Mouse (Mus musculus): ENCODE data around the gene Gm28729. TPM values are rescaled to one million over a fixed set of nuclear protein-coding genes. Genes with fewer than 3 reads are reported as not detected.

The Gm28729 gene
- total RNA-seq (2021) = not detected
- long read RNA-seq, experiment 1 = 0 reads
- long read RNA-seq, experiment 2 = 0 reads

GRCm38 (mm10) chr9:96524972-96525506 lies at the start of gene Gm28729:
Gene Gm28729, minus strand, starts transcription at chr9:96525264.
- Histone ChIP-seq H3K4me3 (no peak within 1 kb of the TSS), H3K27ac (no peak within 1 kb of the TSS)
- no peak for DNase-seq (ENCODE audit: extremely low spot score in 1 of 2, low spot score in 2 of 2)
- TF ChIP-seq CTCF (IDR thresholded peaks at IDR 0.05) = no peak
- intact Hi-C loops (cut with DNase I) = no loop called here

DNA sequence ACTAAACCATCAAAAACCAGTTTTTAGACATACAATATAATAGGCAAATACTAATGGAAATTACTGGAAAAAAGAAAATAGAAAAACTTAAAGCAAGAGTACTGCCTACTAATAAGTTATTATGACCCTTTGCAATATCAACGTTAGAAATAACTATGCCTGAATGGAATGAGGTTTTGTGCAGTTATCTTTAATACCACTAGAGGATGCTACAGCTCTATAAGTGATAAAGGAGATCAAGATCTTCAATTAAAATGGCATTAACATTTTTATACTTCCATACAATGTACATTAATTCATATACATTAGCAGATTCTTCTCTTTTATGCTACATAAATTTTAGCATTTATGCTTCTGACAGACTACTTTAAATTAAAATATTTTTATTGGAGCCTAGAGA lies 48.2 kb upstream of the Gm28729 start:
- peak; percentile 99 for TF ChIP-seq CTCF (IDR thresholded peaks at IDR 0.05)
- no peak for DNase-seq (ENCODE audit: extremely low spot score in 1 of 2, low spot score in 2 of 2)
- intact Hi-C loops (cut with DNase I) = loop anchor here (1.0 to 10.0 kb wide), 3 partner anchors 95 to 312 kb away; no protein-coding TSS in a partner anchor
- Histone ChIP-seq H3K4me3 (no peak overlapping the region), H3K27ac (no peak overlapping the region)

DNA sequence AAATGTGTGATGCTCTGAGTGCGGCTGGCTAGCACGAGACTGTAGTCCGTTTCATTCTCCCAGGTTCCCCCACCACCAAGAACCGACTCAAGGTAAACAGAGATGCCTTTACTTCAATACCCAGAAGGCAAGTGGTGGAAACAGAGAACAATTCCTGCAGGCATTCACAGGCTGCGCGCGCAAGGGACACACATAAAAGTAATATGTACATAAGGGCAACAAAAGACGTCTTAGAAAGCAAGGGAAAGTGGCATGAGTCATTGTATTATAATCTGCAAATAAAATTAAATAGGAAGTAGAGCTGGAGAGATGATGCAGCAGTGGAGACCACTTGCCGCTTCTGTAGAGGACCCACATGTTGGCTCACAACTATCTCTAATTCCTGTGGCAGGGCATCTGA lies 47.7 kb upstream of the Gm28729 start:
- no peak overlapping the region for H3K27ac ChIP-seq
- no peak for DNase-seq (ENCODE audit: extremely low spot score in 1 of 2, low spot score in 2 of 2)
- TF ChIP-seq CTCF (IDR thresholded peaks at IDR 0.05) = no peak
- no peak overlapping the region for H3K4me3 ChIP-seq
- intact Hi-C loops (cut with DNase I) = loop anchor here (1.0 to 10.0 kb wide), 3 partner anchors 96 to 312 kb away; no protein-coding TSS in a partner anchor

GRCm38 (mm10) chr9:96566470-96566996 lies 41.5 kb upstream of the Gm28729 start:
- no peak for DNase-seq (ENCODE audit: extremely low spot score in 1 of 2, low spot score in 2 of 2)
- Histone ChIP-seq H3K4me3 (no peak overlapping the region), H3K27ac (no peak overlapping the region)
- no peak for TF ChIP-seq CTCF (IDR thresholded peaks at IDR 0.05)
- intact Hi-C loops (cut with DNase I) = no loop called here

- Histone ChIP-seq H3K4me3 (no peak overlapping the region), H3K27ac (no peak overlapping the region)
- DNase-seq (ENCODE audit: extremely low spot score in 1 of 2, low spot score in 2 of 2) = no peak
- intact Hi-C loops (cut with DNase I) = no loop called here
- peak; percentile 41 for TF ChIP-seq CTCF (IDR thresholded peaks at IDR 0.05)
Observed at GRCm38 (mm10) chr9:96563501-96563900, 38.4 kb upstream of the Gm28729 start.

GRCm38 (mm10) chr9:96559148-96559547 lies 34.1 kb upstream of the Gm28729 start:
- no peak for DNase-seq (ENCODE audit: extremely low spot score in 1 of 2, low spot score in 2 of 2)
- no peak for TF ChIP-seq CTCF (IDR thresholded peaks at IDR 0.05)
- no peak overlapping the region for H3K4me3 ChIP-seq
- H3K27ac ChIP-seq = no peak overlapping the region
- intact Hi-C loops (cut with DNase I) = no loop called here

- DNase-seq (ENCODE audit: extremely low spot score in 1 of 2, low spot score in 2 of 2) = no peak
- Histone ChIP-seq H3K27ac (no peak overlapping the region), H3K4me3 (no peak overlapping the region)
- no peak for TF ChIP-seq CTCF (IDR thresholded peaks at IDR 0.05)
- intact Hi-C loops (cut with DNase I) = no loop called here
Observed at GRCm38 (mm10) chr9:96558594-96558993, 33.5 kb upstream of the Gm28729 start.

GRCm38 (mm10) chr9:96554095-96554494 lies 29.0 kb upstream of the Gm28729 start:
- TF ChIP-seq CTCF (IDR thresholded peaks at IDR 0.05) = peak; percentile 46
- Histone ChIP-seq H3K27ac (no peak overlapping the region), H3K4me3 (no peak overlapping the region)
- no peak for DNase-seq (ENCODE audit: extremely low spot score in 1 of 2, low spot score in 2 of 2)
- intact Hi-C loops (cut with DNase I) = loop anchor here (5.0 kb wide), 1 partner anchor 52 kb away; no protein-coding TSS in a partner anchor

DNA sequence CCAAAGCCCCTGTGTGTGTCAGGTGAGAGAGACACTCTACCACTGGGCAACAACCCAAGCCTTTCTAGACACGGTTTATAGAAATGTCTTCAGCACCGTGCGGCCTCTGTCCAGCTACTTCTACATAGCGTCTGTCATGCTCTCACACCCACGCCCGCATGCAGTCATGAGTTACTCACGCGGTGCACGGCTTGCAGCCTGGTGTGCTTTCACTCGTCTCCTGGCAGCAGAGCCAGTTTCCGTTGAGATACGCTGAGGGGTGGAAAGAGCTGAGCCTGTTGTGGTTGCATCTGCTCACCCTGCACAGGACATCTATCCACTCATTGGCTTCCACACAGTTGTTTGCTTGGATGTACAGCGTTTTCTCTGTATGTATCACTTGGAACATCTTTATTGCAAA lies 20.3 kb upstream of the Gm28729 start:
- no peak overlapping the region for H3K4me3 ChIP-seq
- DNase-seq (ENCODE audit: extremely low spot score in 1 of 2, low spot score in 2 of 2) = peak in 1 of 2 experiments; percentile 27
- no peak for TF ChIP-seq CTCF (IDR thresholded peaks at IDR 0.05)
- intact Hi-C loops (cut with DNase I) = loop anchor here (5.0 kb wide), 1 partner anchor 193 kb away; no protein-coding TSS in a partner anchor
- H3K27ac ChIP-seq = no peak overlapping the region

DNA sequence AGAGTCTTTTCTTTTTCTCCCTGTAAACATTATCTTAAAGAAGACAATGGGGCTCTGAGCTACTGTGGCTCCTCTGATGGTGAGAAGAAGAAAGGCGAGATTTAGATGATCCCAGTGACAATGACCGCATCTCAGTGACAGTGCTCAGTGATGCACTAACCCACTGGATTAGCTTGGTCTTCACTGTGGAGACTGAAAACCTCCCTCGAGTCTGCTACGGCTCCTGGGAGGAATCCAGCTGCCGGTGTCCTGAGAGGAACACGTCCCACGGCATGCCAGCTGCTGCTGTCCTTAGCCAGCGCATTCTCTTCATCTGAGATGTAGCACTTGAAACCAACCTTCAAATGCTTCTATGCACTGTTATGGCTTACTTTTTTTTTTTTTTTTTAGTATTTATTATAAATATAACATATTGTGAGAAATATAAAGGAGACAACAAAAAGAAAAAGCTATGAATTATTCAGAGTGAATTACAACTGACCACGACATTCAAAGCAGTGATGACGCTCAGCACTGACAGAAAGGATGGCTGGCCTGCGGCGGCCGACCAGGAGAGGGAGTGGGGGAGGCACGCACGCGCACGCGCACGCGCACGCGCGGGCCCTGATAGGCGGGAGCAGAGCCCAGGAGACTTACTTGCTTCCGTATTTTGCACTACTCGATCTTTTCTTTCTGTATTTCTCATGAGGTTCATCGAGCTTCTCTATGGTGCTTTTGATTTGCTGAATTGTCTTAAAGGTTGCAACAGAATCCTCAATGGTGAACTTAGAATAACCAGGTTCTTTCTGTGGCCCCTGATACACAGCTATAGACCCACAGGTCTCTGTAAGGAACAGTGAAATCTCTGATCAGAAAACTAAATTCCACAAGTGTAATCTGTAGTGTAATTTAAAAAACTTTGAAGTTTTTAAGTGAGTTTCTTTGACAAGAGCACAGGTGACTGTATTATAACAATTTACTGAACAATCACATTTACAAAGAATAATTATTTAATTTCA lies 18.9 kb upstream of the Gm28729 start:
- intact Hi-C loops (cut with DNase I) = no loop called here
- peak; percentile 50 for TF ChIP-seq CTCF (IDR thresholded peaks at IDR 0.05)
- peak; percentile 41 to 44 for DNase-seq (ENCODE audit: extremely low spot score in 1 of 2, low spot score in 2 of 2)
- Histone ChIP-seq H3K27ac (no peak overlapping the region; the same call in 1 of the 2 replicates), H3K4me3 (peak overlapping the region; percentile 19; the same call in 1 of the 2 replicates)

GRCm38 (mm10) chr9:96538916-96539315 lies 13.9 kb upstream of the Gm28729 start:
- Histone ChIP-seq H3K4me3 (no peak overlapping the region), H3K27ac (no peak overlapping the region)
- DNase-seq (ENCODE audit: extremely low spot score in 1 of 2, low spot score in 2 of 2) = no peak
- intact Hi-C loops (cut with DNase I) = no loop called here
- no peak for TF ChIP-seq CTCF (IDR thresholded peaks at IDR 0.05)

GRCm38 (mm10) chr9:96537615-96537919 lies 12.5 kb upstream of the Gm28729 start:
- TF ChIP-seq CTCF (IDR thresholded peaks at IDR 0.05) = no peak
- no peak for DNase-seq (ENCODE audit: extremely low spot score in 1 of 2, low spot score in 2 of 2)
- H3K4me3 ChIP-seq = no peak overlapping the region
- intact Hi-C loops (cut with DNase I) = no loop called here
- H3K27ac ChIP-seq = no peak overlapping the region
